Mouse (Mus musculus): ENCODE data around the gene Sult3a1. TPM values are rescaled to one million over a fixed set of nuclear protein-coding genes. Genes with fewer than 3 reads are reported as not detected.
"Not testable (repeated sequence)": the region's sequence is repeated elsewhere in the genome, so short reads cannot be mapped to it uniquely, and the experiment has no call there.

Gene Sult3a1
- polyA plus RNA-seq, 1 experiment: not detected

- no peak for TF ChIP-seq E2F4 (IDR thresholded peaks at IDR 0.05; ENCODE audit: insufficient read depth)
- no peak for TF ChIP-seq REST (IDR thresholded peaks at IDR 0.05; ENCODE audit: insufficient read depth, insufficient read length)
- no peak for TF ChIP-seq CEBPB (IDR thresholded peaks at IDR 0.05; ENCODE audit: insufficient read depth, poor library complexity, severe bottlenecking)
- TF ChIP-seq USF1 (IDR thresholded peaks at IDR 0.05; ENCODE audit: low read depth): no peak
- no peak for TF ChIP-seq TCF12 (IDR thresholded peaks at IDR 0.05; ENCODE audit: insufficient read depth, poor library complexity, severe bottlenecking)
- TF ChIP-seq TCF3 (IDR thresholded peaks at IDR 0.05; ENCODE audit: insufficient read length, low read depth): no peak
- TF ChIP-seq SRF (IDR thresholded peaks at IDR 0.05; ENCODE audit: control insufficient read depth, insufficient read length, low read depth): no peak
- TF ChIP-seq MYOD1 (IDR thresholded peaks at IDR 0.05; ENCODE audit: control insufficient read depth in 1 of 3, insufficient read length in 2 of 3, low read depth in 2 of 3): no peak
- no peak for TF ChIP-seq POLR2A (IDR thresholded peaks at IDR 0.05; ENCODE audit: insufficient read length, low read depth)
- TF ChIP-seq MAX (IDR thresholded peaks at IDR 0.05; ENCODE audit: low read depth): no peak
- no peak for TF ChIP-seq POLR2AphosphoS2 (IDR thresholded peaks at IDR 0.05; ENCODE audit: insufficient read length, low read depth)
- TF ChIP-seq MYOG (IDR thresholded peaks at IDR 0.05; ENCODE audit: control insufficient read depth in 1 of 3, insufficient read depth in 1 of 3, insufficient read length in 2 of 3, low read depth in 2 of 3): no peak
- H3K79me2 ChIP-seq (ENCODE audit: control insufficient read depth, insufficient read depth): no peaks in the 10 kb centered on the region
Measured at GRCm38 (mm10) chr10:33865994-33866393, 8.5 kb downstream of the Sult3a1 start.

GRCm38 (mm10) chr10:33870441-33870840, 12.9 kb downstream of the Sult3a1 start:
- no peak overlapping the region for H3K4me3 ChIP-seq
- no peak for TF ChIP-seq MYOD1 (IDR thresholded peaks at IDR 0.05; ENCODE audit: control insufficient read depth in 1 of 3, insufficient read length in 2 of 3, low read depth in 2 of 3)
- TF ChIP-seq MYOG (IDR thresholded peaks at IDR 0.05; ENCODE audit: control insufficient read depth in 1 of 3, insufficient read depth in 1 of 3, insufficient read length in 2 of 3, low read depth in 2 of 3): no peak
- no peak for TF ChIP-seq REST (IDR thresholded peaks at IDR 0.05; ENCODE audit: insufficient read depth, insufficient read length)
- TF ChIP-seq SRF (IDR thresholded peaks at IDR 0.05; ENCODE audit: control insufficient read depth, insufficient read length, low read depth): no peak
- no peak for TF ChIP-seq POLR2AphosphoS2 (IDR thresholded peaks at IDR 0.05; ENCODE audit: insufficient read length, low read depth)
- TF ChIP-seq TCF3 (IDR thresholded peaks at IDR 0.05; ENCODE audit: insufficient read length, low read depth): no peak
- no peak for TF ChIP-seq TCF12 (IDR thresholded peaks at IDR 0.05; ENCODE audit: insufficient read depth, poor library complexity, severe bottlenecking)
- TF ChIP-seq POLR2A (IDR thresholded peaks at IDR 0.05; ENCODE audit: insufficient read length, low read depth): no peak
- no peak for TF ChIP-seq USF1 (IDR thresholded peaks at IDR 0.05; ENCODE audit: low read depth)
- no peak for TF ChIP-seq E2F4 (IDR thresholded peaks at IDR 0.05; ENCODE audit: insufficient read depth)
- no peak overlapping the region for H3K4me2 ChIP-seq (ENCODE audit: low read depth)
- H3K36me3 ChIP-seq (ENCODE audit: control insufficient read depth, insufficient read depth): no peaks in the 10 kb centered on the region
- H3K79me2 ChIP-seq (ENCODE audit: control insufficient read depth, insufficient read depth): no peaks in the 10 kb centered on the region
- H3ac ChIP-seq (ENCODE audit: control insufficient read depth, insufficient read length): no peak overlapping the region
- no peaks in the 10 kb centered on the region for H3K27me3 ChIP-seq (ENCODE audit: control insufficient read depth, insufficient read depth, insufficient read length)

More at GRCm38 (mm10) chr10:33865994-33866393, 8.5 kb downstream of the Sult3a1 start:
- no peaks in the 10 kb centered on the region for H3K27me3 ChIP-seq (ENCODE audit: control insufficient read depth, insufficient read depth, insufficient read length)
- H3K36me3 ChIP-seq (ENCODE audit: control insufficient read depth, insufficient read depth): no peaks in the 10 kb centered on the region
- no peak overlapping the region for H3K4me2 ChIP-seq (ENCODE audit: low read depth)
- no peak overlapping the region for H3K4me3 ChIP-seq
- H3ac ChIP-seq (ENCODE audit: control insufficient read depth, insufficient read length): no peak overlapping the region

GRCm38 (mm10) chr10:33872672-33873398, 15.3 kb downstream of the Sult3a1 start:
- TF ChIP-seq MYOG (IDR thresholded peaks at IDR 0.05; ENCODE audit: control insufficient read depth in 1 of 3, insufficient read depth in 1 of 3, insufficient read length in 2 of 3, low read depth in 2 of 3) (no peak), SRF (IDR thresholded peaks at IDR 0.05; ENCODE audit: control insufficient read depth, insufficient read length, low read depth) (no peak), TCF12 (IDR thresholded peaks at IDR 0.05; ENCODE audit: insufficient read depth, poor library complexity, severe bottlenecking) (no peak)

GRCm38 (mm10) chr10:33882411-33882810, 24.9 kb downstream of the Sult3a1 start:
- H3ac ChIP-seq (ENCODE audit: control insufficient read depth, insufficient read length); H3K79me2 ChIP-seq (ENCODE audit: control insufficient read depth, insufficient read depth); H3K27me3 ChIP-seq (ENCODE audit: control insufficient read depth, insufficient read depth, insufficient read length); H3K4me2 ChIP-seq (ENCODE audit: low read depth); H3K4me3 ChIP-seq; H3K36me3 ChIP-seq (ENCODE audit: control insufficient read depth, insufficient read depth): not testable (repeated sequence)

More at GRCm38 (mm10) chr10:33872672-33873398, 15.3 kb downstream of the Sult3a1 start:
- Histone ChIP-seq H3K36me3 (ENCODE audit: control insufficient read depth, insufficient read depth) (no peaks in the 10 kb centered on the region), H3K4me3 (no peak overlapping the region), H3K4me2 (ENCODE audit: low read depth) (no peak overlapping the region), H3ac (ENCODE audit: control insufficient read depth, insufficient read length) (no peak overlapping the region), H3K79me2 (ENCODE audit: control insufficient read depth, insufficient read depth) (no peaks in the 10 kb centered on the region), H3K27me3 (ENCODE audit: control insufficient read depth, insufficient read depth, insufficient read length) (no peaks in the 10 kb centered on the region)

- not testable (repeated sequence) for H3K79me2 ChIP-seq (ENCODE audit: control insufficient read depth, insufficient read depth); H3K4me2 ChIP-seq (ENCODE audit: low read depth); H3K27me3 ChIP-seq (ENCODE audit: control insufficient read depth, insufficient read depth, insufficient read length); H3K4me3 ChIP-seq; H3ac ChIP-seq (ENCODE audit: control insufficient read depth, insufficient read length); H3K36me3 ChIP-seq (ENCODE audit: control insufficient read depth, insufficient read depth)
Measured at GRCm38 (mm10) chr10:33901520-33901919, 44.0 kb downstream of the Sult3a1 start.

All from myocyte (in vitro differentiated cells).